Mouse (Mus musculus) liver, postnatal 0 days (tissue): ENCODE data around the gene Pcdh15.

Source experiments
- CTCF ChIP-seq: sonication (generic); IDR thresholded peaks from 2 replicates; pipeline ENCODE4 v1.5.1; 2016; ENCODE audit warnings: antibody characterized with exemption, low read depth
- EP300 ChIP-seq: IDR thresholded peaks from 2 replicates; pipeline ENCODE4 v1.6.1; 2016; ENCODE audit warnings: antibody characterized with exemption, low read depth, mild to moderate bottlenecking

GRCm38 (mm10) chr10:74512315-74512714 lies 1413.2 kb downstream of the Pcdh15 start:
- TF ChIP-seq CTCF = no peak
- TF ChIP-seq EP300 = no peak
